Mouse (Mus musculus): ENCODE data around the gene Tbx21. TPM values are rescaled to one million over a fixed set of nuclear protein-coding genes. Genes with fewer than 3 reads are reported as not detected.

The Tbx21 gene
- polyA plus RNA-seq, 1 experiment, result 0.24 TPM

GRCm38 (mm10) chr11:97120221-97120620, 5.1 kb upstream of the Tbx21 start:
- H3K9ac ChIP-seq (ENCODE audit: low read depth, poor library complexity, severe bottlenecking), result no peak overlapping the region
- no peaks in the 10 kb centered on the region for H3K27me3 ChIP-seq (ENCODE audit: control insufficient read depth, insufficient read depth, low read length, poor library complexity, severe bottlenecking)
- H3K9me3 ChIP-seq (replicated peaks; ENCODE audit: control insufficient read depth, insufficient read depth, low read length, poor library complexity, severe bottlenecking), result no peaks in the 10 kb centered on the region
- no peak overlapping the region for H3K4me3 ChIP-seq (ENCODE audit: low read depth, low read length)
- TF ChIP-seq CTCF (IDR thresholded peaks at IDR 0.05; ENCODE audit: low read depth, low read length) (no peak), POLR2A (IDR thresholded peaks at IDR 0.05; ENCODE audit: insufficient read depth, low read length) (no peak), EP300 (IDR thresholded peaks at IDR 0.05; ENCODE audit: insufficient read depth, low read depth, low read length) (no peak)
- H3K27ac ChIP-seq (ENCODE audit: insufficient read depth, low read length), result no peak overlapping the region
- no peaks in the 10 kb centered on the region for H3K4me1 ChIP-seq (ENCODE audit: control insufficient read depth, insufficient read depth, low read length)
- no peaks in the 10 kb centered on the region for H3K36me3 ChIP-seq (ENCODE audit: control insufficient read depth, insufficient read depth, low read length, poor library complexity, severe bottlenecking)

GRCm38 (mm10) chr11:97115797-97116196, 666 bp upstream of the Tbx21 start:
- Histone ChIP-seq H3K36me3 (ENCODE audit: control insufficient read depth, insufficient read depth, low read length, poor library complexity, severe bottlenecking) (no peaks in the 10 kb centered on the region), H3K4me3 (ENCODE audit: low read depth, low read length) (no peak overlapping the region), H3K9me3 (replicated peaks; ENCODE audit: control insufficient read depth, insufficient read depth, low read length, poor library complexity, severe bottlenecking) (no peaks in the 10 kb centered on the region), H3K4me1 (ENCODE audit: control insufficient read depth, insufficient read depth, low read length) (no peaks in the 10 kb centered on the region), H3K27me3 (ENCODE audit: control insufficient read depth, insufficient read depth, low read length, poor library complexity, severe bottlenecking) (peaks cover 17% of the 10 kb centered on the region), H3K27ac (ENCODE audit: insufficient read depth, low read length) (no peak overlapping the region), H3K9ac (ENCODE audit: low read depth, poor library complexity, severe bottlenecking) (no peak overlapping the region)
- TF ChIP-seq POLR2A (IDR thresholded peaks at IDR 0.05; ENCODE audit: insufficient read depth, low read length) (no peak), CTCF (IDR thresholded peaks at IDR 0.05; ENCODE audit: low read depth, low read length) (no peak), EP300 (IDR thresholded peaks at IDR 0.05; ENCODE audit: insufficient read depth, low read depth, low read length) (no peak)

- no peaks in the 10 kb centered on the region for H3K9me3 ChIP-seq (replicated peaks; ENCODE audit: control insufficient read depth, insufficient read depth, low read length, poor library complexity, severe bottlenecking)
- TF ChIP-seq POLR2A (IDR thresholded peaks at IDR 0.05; ENCODE audit: insufficient read depth, low read length) (no peak), EP300 (IDR thresholded peaks at IDR 0.05; ENCODE audit: insufficient read depth, low read depth, low read length) (no peak), CTCF (IDR thresholded peaks at IDR 0.05; ENCODE audit: low read depth, low read length) (no peak)
These were observed 2.5 kb downstream of the Tbx21 start for GRCm38 (mm10) chr11:97112519-97113125.

GRCm38 (mm10) chr11:97108976-97109375, 6.2 kb downstream of the Tbx21 start:
- Histone ChIP-seq H3K36me3 (ENCODE audit: control insufficient read depth, insufficient read depth, low read length, poor library complexity, severe bottlenecking) (no peaks in the 10 kb centered on the region), H3K27me3 (ENCODE audit: control insufficient read depth, insufficient read depth, low read length, poor library complexity, severe bottlenecking) (peaks cover 11% of the 10 kb centered on the region), H3K27ac (ENCODE audit: insufficient read depth, low read length) (no peak overlapping the region), H3K4me1 (ENCODE audit: control insufficient read depth, insufficient read depth, low read length) (no peaks in the 10 kb centered on the region), H3K9ac (ENCODE audit: low read depth, poor library complexity, severe bottlenecking) (no peak overlapping the region), H3K4me3 (ENCODE audit: low read depth, low read length) (no peak overlapping the region), H3K9me3 (replicated peaks; ENCODE audit: control insufficient read depth, insufficient read depth, low read length, poor library complexity, severe bottlenecking) (no peaks in the 10 kb centered on the region)
- TF ChIP-seq POLR2A (IDR thresholded peaks at IDR 0.05; ENCODE audit: insufficient read depth, low read length), result no peak
- no peak for TF ChIP-seq CTCF (IDR thresholded peaks at IDR 0.05; ENCODE audit: low read depth, low read length)
- no peak for TF ChIP-seq EP300 (IDR thresholded peaks at IDR 0.05; ENCODE audit: insufficient read depth, low read depth, low read length)

More at GRCm38 (mm10) chr11:97112519-97113125, 2.5 kb downstream of the Tbx21 start:
- no peak overlapping the region for H3K27ac ChIP-seq (ENCODE audit: insufficient read depth, low read length)
- H3K27me3 ChIP-seq (ENCODE audit: control insufficient read depth, insufficient read depth, low read length, poor library complexity, severe bottlenecking), result peaks cover 17% of the 10 kb centered on the region
- no peak overlapping the region for H3K9ac ChIP-seq (ENCODE audit: low read depth, poor library complexity, severe bottlenecking)
- H3K4me1 ChIP-seq (ENCODE audit: control insufficient read depth, insufficient read depth, low read length), result no peaks in the 10 kb centered on the region
- H3K36me3 ChIP-seq (ENCODE audit: control insufficient read depth, insufficient read depth, low read length, poor library complexity, severe bottlenecking), result no peaks in the 10 kb centered on the region
- no peak overlapping the region for H3K4me3 ChIP-seq (ENCODE audit: low read depth, low read length)

- Histone ChIP-seq H3K4me3 (ENCODE audit: low read depth, low read length) (no peak overlapping the region), H3K27me3 (ENCODE audit: control insufficient read depth, insufficient read depth, low read length, poor library complexity, severe bottlenecking) (no peaks in the 10 kb centered on the region), H3K9me3 (replicated peaks; ENCODE audit: control insufficient read depth, insufficient read depth, low read length, poor library complexity, severe bottlenecking) (no peaks in the 10 kb centered on the region), H3K4me1 (ENCODE audit: control insufficient read depth, insufficient read depth, low read length) (no peaks in the 10 kb centered on the region), H3K9ac (ENCODE audit: low read depth, poor library complexity, severe bottlenecking) (no peak overlapping the region), H3K27ac (ENCODE audit: insufficient read depth, low read length) (no peak overlapping the region), H3K36me3 (ENCODE audit: control insufficient read depth, insufficient read depth, low read length, poor library complexity, severe bottlenecking) (no peaks in the 10 kb centered on the region)
- TF ChIP-seq POLR2A (IDR thresholded peaks at IDR 0.05; ENCODE audit: insufficient read depth, low read length) (no peak), EP300 (IDR thresholded peaks at IDR 0.05; ENCODE audit: insufficient read depth, low read depth, low read length) (no peak), CTCF (IDR thresholded peaks at IDR 0.05; ENCODE audit: low read depth, low read length) (no peak)
These were observed 11.0 kb downstream of the Tbx21 start for GRCm38 (mm10) chr11:97104091-97104483.

GRCm38 (mm10) chr11:97103163-97104090, 11.7 kb downstream of the Tbx21 start:
- TF ChIP-seq EP300 (IDR thresholded peaks at IDR 0.05; ENCODE audit: insufficient read depth, low read depth, low read length) (no peak), CTCF (IDR thresholded peaks at IDR 0.05; ENCODE audit: low read depth, low read length) (no peak)
- H3K27ac ChIP-seq (ENCODE audit: insufficient read depth, low read length), result no peak overlapping the region
- H3K4me1 ChIP-seq (ENCODE audit: control insufficient read depth, insufficient read depth, low read length), result no peaks in the 10 kb centered on the region
- H3K9me3 ChIP-seq (replicated peaks; ENCODE audit: control insufficient read depth, insufficient read depth, low read length, poor library complexity, severe bottlenecking), result no peaks in the 10 kb centered on the region
- H3K27me3 ChIP-seq (ENCODE audit: control insufficient read depth, insufficient read depth, low read length, poor library complexity, severe bottlenecking), result no peaks in the 10 kb centered on the region
- no peak overlapping the region for H3K9ac ChIP-seq (ENCODE audit: low read depth, poor library complexity, severe bottlenecking)
- H3K4me3 ChIP-seq (ENCODE audit: low read depth, low read length), result no peak overlapping the region
- H3K36me3 ChIP-seq (ENCODE audit: control insufficient read depth, insufficient read depth, low read length, poor library complexity, severe bottlenecking), result no peaks in the 10 kb centered on the region
